Comparison of ENCODE assay signal across 7 mouse cellular contexts in the genomic region with DNA sequence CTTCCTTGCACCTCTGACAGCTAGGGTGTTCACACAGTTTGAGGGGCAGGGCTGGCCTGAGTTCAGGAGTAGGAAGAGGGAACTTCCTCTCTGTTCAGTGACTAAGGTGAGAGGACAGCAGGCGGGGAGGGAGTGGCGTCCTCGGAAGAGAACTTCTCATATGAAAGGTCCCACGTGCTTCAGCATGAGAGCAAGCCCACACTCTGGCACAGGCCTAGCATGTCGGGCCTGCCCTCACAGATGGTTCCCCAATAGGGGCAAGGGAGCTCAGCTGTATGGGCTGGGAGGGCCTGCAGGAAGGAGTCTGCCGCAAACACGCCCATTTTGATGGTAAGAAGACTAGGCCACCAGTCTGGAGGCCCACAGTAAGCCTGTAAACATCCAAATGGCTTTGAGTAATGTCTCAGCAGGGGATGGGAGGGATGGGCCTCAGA. TPM values are rescaled to one million over a fixed set of nuclear protein-coding genes. Genes with fewer than 3 reads are reported as not detected.
DNase-seq lines count a peak whose midpoint lies in the region; ATAC-seq and TF ChIP-seq lines count a peak whose summit lies in the region.

No protein-coding gene starts in this region.

- H3K4me3 ChIP-seq in bone marrow macrophage, adult 2 months (ENCODE audit: insufficient read depth, low read length) = peak overlapping the region; percentile 56
- no peak overlapping the region for H3K4me3 ChIP-seq in intestine, embryonic 16.5 days (ENCODE audit: low read length)

- ATAC-seq in intestine, embryonic 16.5 days = peak; percentile 45

- H3K27ac ChIP-seq in bone marrow macrophage, adult 2 months (ENCODE audit: insufficient read depth, low read depth, low read length) = peak overlapping the region; percentile 97
- peak overlapping the region; percentile 73 for H3K27ac ChIP-seq in intestine, embryonic 16.5 days (ENCODE audit: low read length)

- H3K9ac ChIP-seq in intestine, embryonic 16.5 days (ENCODE audit: low read depth, low read length) = peak overlapping the region; percentile 41

- H3K9me3 ChIP-seq in intestine, embryonic 16.5 days (ENCODE audit: control insufficient read depth, low read length) = no peaks in the 10 kb centered on the region

- DNase-seq in kidney, adult 9 months = peak; percentile 37
- DNase-seq in kidney, adult 8-10 months = no peak
- peak; percentile 70 to 84 for DNase-seq in lung, postnatal 4 days
- peak; percentile 65 for DNase-seq in telencephalon, adult 2 months (ENCODE audit: low read depth, low spot score)
- no peak for DNase-seq in retina, postnatal 1 day

- TF ChIP-seq CTCF in bone marrow macrophage, adult 2 months (IDR thresholded peaks at IDR 0.05; ENCODE audit: low read depth, low read length) = no peak

- 39% methylated on average over 7 of the region's 7 CpGs for WGBS in intestine, embryonic 16.5 days

- TF ChIP-seq POLR2A in bone marrow macrophage, adult 2 months (IDR thresholded peaks at IDR 0.05; ENCODE audit: borderline replicate concordance, low read depth, low read length) = no peak

- no peaks in the 10 kb centered on the region for H3K27me3 ChIP-seq in intestine, embryonic 16.5 days (replicated peaks; ENCODE audit: control insufficient read depth, insufficient read depth, low read length)

- peaks cover 62% of the 10 kb centered on the region for H3K4me1 ChIP-seq in bone marrow macrophage, adult 2 months (ENCODE audit: control insufficient read depth, insufficient read depth, low read length)
- peaks cover 68% of the 10 kb centered on the region for H3K4me1 ChIP-seq in intestine, embryonic 16.5 days (ENCODE audit: control insufficient read depth, insufficient read depth, low read length)

- H3K4me2 ChIP-seq in intestine, embryonic 16.5 days (ENCODE audit: low read depth, low read length) = 0 out of 2 replicates have a peak overlapping the region, but pooled peaks have one; percentile 8

- H3K36me3 ChIP-seq in intestine, embryonic 16.5 days (ENCODE audit: control insufficient read depth, insufficient read depth, low read length) = no peaks in the 10 kb centered on the region

RNA-seq across cellular contexts. Expression of a gene that starts 5.7 kb away (rescaled TPM):
- 250 and 278 TPM in 2 replicates for polyA plus RNA-seq in bone marrow macrophage, adult 2 months (2012; ENCODE audit: insufficient read depth, insufficient read length, missing spikeins)
- 15.3 and 15.4 TPM in 2 replicates for polyA plus RNA-seq in intestine, embryonic 16.5 days (2015; fragmentation: Nextera tagmentation; extraction: Ambion mirVana)

RNA-seq across cellular contexts. Expression of a gene that starts 17.4 kb away (rescaled TPM):
- polyA plus RNA-seq in bone marrow macrophage, adult 2 months (2012; ENCODE audit: insufficient read depth, insufficient read length, missing spikeins) = 21.8 TPM in 2 replicates
- polyA plus RNA-seq in intestine, embryonic 16.5 days (2015; fragmentation: Nextera tagmentation; extraction: Ambion mirVana) = 4.1 and 4.6 TPM in 2 replicates

RNA-seq across cellular contexts. Expression of a gene that starts 31.3 kb away (rescaled TPM):
- 84.2 and 87.6 TPM in 2 replicates for polyA plus RNA-seq in bone marrow macrophage, adult 2 months (2012; ENCODE audit: insufficient read depth, insufficient read length, missing spikeins)
- 31.8 and 33.6 TPM in 2 replicates for polyA plus RNA-seq in intestine, embryonic 16.5 days (2015; fragmentation: Nextera tagmentation; extraction: Ambion mirVana)

Comparison
In these comparisons a context has a peak if more than half of its experiments do, and no peak if none do; other contexts are left out.
1. DNase-seq: peak in kidney, adult 9 months (single experiment), lung, postnatal 4 days (2 of 2) and telencephalon, adult 2 months (single experiment); none in kidney, adult 8-10 months (0 of 2) and retina, postnatal 1 day (single experiment).
2. RNA of a gene that starts 5.7 kb away (polyA plus RNA-seq): 250 to 278 TPM in bone marrow macrophage, adult 2 months; 15.3 to 15.4 TPM in intestine, embryonic 16.5 days; every median in the first group is over 10 times any median in the second.